Mouse (Mus musculus): ENCODE measurements around the gene C130050O18Rik. TPM values are rescaled to one million over a fixed set of nuclear protein-coding genes. Genes with fewer than 3 reads are reported as not detected.

Gene C130050O18Rik
- polyA plus RNA-seq (2016; fragmentation: Nextera tagmentation; extraction: Ambion mirVana): 0.16 and 0.56 TPM in 2 replicates

DNA sequence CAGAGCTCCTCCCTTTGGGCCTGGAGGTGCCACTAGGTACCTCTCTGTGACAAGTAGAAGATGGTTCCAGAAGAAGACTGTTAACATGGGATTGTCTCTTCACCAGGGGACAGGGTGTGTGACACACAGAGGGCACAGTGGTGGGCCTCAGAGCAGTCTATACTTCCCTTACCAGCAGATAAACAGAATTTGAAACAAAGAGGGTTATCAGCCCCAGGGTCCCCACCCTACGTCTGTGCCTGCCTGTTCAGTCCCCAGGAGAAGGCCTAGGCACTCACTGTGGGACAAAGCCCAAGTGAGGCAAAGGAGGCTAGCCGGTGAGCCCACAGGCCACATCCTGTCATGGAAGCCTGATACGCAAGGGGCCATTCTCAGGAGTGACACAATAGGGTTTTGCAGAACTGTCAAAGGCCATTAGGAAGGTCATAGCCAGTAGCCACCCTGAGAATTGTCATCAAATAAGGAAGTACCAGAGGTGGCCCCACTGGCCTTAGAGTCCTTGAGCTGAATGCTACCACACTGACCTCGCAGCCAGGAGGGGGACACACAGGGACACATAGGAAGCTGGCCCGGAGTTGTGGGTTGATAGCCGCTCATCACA lies at the start of gene C130050O18Rik:
TSS of gene C130050O18Rik (plus strand) at position 480 of the 601 bp plus-strand sequence.
- Histone ChIP-seq H3K27ac (peak within 1 kb of the TSS; percentile 71), H3K27me3 (ENCODE audit: low read depth, poor library complexity, severe bottlenecking) (no peaks in the 10 kb centered on the region), H3K9me3 (replicated peaks) (no peaks in the 10 kb centered on the region)

DNA sequence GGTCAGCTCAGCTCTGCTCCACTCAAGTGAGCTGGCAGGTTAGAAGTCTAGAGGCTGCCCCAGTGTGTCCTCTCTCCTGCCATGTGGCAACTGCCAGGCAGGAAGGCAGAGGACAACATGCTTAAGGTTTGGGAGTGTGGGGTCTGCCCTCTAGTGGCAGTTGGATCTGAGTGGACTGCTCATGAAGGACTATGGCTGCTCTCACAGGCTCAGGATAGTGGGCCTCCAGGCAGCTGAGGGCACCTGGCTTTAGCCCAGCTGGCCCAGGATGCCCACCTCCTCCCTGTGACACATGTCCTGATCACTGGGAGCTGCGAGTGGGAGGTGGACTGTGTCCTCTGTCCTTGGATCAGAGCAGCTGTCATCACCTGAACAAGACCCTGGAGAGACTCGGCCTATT lies 46.4 kb upstream of the C130050O18Rik start:
- Histone ChIP-seq H3K27me3 (ENCODE audit: low read depth, poor library complexity, severe bottlenecking) (0 out of 2 replicates have a peak, but pooled peaks cover 4% of the 10 kb centered on the region), H3K9me3 (replicated peaks) (no peaks in the 10 kb centered on the region), H3K27ac (no peak overlapping the region), H3K4me3 (no peak overlapping the region), H3K4me1 (peaks cover 21% of the 10 kb centered on the region), H3K36me3 (peaks cover 20% of the 10 kb centered on the region; the same call in 1 of the 2 replicates)
- DNase-seq (ENCODE audit: low spot score): no peak
- WGBS: 74% methylated on average over 2 of the region's 2 CpGs

More for the DNA sequence above, at the start of gene C130050O18Rik:
- WGBS: 88% methylated on average over 6 of the region's 6 CpGs
- no peak for DNase-seq (ENCODE audit: low spot score)
- peaks cover 41% of the 10 kb centered on the region for H3K4me1 ChIP-seq
- H3K4me3 ChIP-seq: no peak within 1 kb of the TSS
- peaks cover 3% of the 10 kb centered on the region; the same call in 1 of the 2 replicates for H3K36me3 ChIP-seq

DNA sequence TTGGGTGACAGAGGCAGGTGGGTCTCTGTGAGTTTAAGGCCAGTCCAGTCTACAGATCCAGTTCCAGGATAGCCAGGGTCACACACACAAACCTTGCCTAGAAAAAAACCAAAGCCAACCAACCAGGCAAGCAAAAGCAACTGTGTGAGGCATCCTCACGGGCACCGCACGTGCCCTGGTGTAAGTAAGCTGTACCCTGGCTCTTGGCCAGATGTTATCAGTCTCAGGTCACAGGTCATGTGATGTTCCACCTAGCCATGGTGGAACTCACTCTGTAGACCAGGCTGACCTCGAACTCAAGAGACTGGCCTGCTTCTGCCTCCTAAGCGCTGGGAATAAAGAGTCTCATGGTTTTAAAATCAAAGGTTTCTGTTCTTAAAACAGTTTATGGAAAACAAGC lies 45.8 kb upstream of the C130050O18Rik start:
- WGBS: 93% methylated on average over 5 of the region's 5 CpGs
- Histone ChIP-seq H3K36me3 (peaks cover 22% of the 10 kb centered on the region; the same call in 1 of the 2 replicates), H3K27ac (no peak overlapping the region), H3K4me3 (no peak overlapping the region), H3K4me1 (peaks cover 22% of the 10 kb centered on the region), H3K9me3 (replicated peaks) (no peaks in the 10 kb centered on the region), H3K27me3 (ENCODE audit: low read depth, poor library complexity, severe bottlenecking) (0 out of 2 replicates have a peak, but pooled peaks cover 4% of the 10 kb centered on the region)
- no peak for DNase-seq (ENCODE audit: low spot score)

DNA sequence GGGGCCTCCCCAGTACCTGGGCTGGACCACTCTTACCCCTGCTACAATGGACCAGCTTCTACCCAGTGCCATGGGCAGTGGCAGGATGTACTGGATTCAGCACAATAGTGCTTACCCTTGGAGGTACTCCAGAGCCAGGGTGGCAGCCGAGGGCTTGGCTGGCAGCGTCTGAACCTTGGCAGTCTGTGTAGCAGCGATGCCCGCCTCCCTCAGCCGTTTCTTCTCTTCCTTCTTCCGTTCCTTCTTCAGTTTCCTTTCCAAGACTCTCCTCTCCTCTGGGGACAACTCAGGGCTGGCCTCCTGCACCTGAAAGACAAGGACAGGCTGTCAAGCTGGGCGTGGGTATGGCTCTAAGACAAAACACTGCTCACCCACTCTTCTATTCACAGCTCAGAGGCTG lies 41.2 kb upstream of the C130050O18Rik start:
- Histone ChIP-seq H3K4me3 (no peak overlapping the region), H3K27ac (no peak overlapping the region), H3K9me3 (replicated peaks) (no peaks in the 10 kb centered on the region), H3K27me3 (ENCODE audit: low read depth, poor library complexity, severe bottlenecking) (no peaks in the 10 kb centered on the region), H3K4me1 (peaks cover 33% of the 10 kb centered on the region), H3K36me3 (peaks cover 22% of the 10 kb centered on the region; the same call in 1 of the 2 replicates)
- WGBS: 72% methylated on average over 7 of the region's 7 CpGs
- DNase-seq (ENCODE audit: low spot score): no peak

DNA sequence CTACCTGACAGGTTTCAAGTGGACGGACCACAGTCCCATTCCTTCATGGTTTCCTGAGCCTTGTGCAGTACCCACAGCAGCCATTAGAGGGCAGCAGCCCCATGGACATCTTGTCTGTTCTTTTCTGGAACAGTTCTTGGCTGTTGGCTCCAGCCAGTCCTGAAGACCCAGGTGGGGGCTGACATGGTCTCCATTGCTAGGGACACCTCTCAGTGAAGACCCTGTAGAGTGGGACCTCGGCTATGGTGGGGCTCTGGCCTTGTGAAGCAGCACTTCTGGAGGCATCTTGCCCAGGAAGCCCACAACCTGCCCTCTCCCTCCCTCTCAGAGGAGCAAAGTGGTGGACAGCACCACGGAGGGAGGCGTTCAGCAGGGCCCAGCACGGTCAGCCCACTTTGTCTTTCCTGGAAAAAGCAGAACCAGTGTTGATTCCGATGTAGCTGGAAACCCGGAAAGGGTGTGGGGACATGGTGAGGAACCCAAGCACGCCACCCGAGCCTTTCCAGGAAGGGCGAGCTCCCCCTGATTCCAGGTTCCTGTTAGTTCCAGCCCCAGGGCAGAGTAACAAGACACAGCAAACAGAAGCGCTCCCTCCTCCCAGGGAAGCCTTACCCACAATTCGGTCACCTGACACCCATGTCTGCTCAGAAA lies 40.7 kb upstream of the C130050O18Rik start:
- peaks cover 22% of the 10 kb centered on the region; the same call in 1 of the 2 replicates for H3K36me3 ChIP-seq
- H3K4me3 ChIP-seq: peak overlapping the region; percentile 2; the same call in 1 of the 2 replicates
- no peaks in the 10 kb centered on the region for H3K9me3 ChIP-seq (replicated peaks)
- peaks cover 33% of the 10 kb centered on the region for H3K4me1 ChIP-seq
- peak; percentile 92 for DNase-seq (ENCODE audit: low spot score)
- no peaks in the 10 kb centered on the region for H3K27me3 ChIP-seq (ENCODE audit: low read depth, poor library complexity, severe bottlenecking)
- WGBS: 36% methylated on average over 12 of the region's 12 CpGs
- peak overlapping the region; percentile 72 for H3K27ac ChIP-seq

DNA sequence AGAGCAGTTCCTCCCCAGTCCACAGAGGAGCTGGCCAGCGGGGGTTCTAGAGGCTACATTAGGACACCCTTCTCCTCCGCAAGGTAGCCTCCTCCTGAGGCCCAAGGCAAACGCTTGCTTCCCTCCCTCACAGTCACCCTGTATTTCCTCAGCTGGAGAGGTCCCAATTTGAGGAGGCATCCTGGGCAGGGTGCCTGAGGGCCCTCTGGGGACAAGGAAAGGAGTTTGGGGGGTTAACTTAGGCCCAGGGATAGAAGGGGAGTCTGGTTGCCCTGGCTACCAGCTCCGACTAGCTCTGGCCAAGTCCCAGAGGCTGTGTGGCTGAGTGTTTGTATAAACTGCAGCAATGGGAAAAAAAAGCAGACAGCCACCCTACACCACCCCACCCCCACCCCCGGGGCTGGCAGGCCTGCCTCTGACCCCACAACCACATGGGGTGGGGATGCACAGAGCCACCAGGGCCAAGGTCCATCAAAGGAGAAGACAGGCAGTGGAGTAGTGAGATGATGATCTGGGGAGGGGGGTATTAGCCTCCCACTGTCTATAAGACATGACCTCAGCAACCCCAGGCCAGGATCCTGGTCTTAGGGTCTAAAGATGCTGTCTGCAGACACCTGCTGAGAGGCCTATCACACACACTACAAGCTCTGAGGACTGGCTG lies 40.0 kb upstream of the C130050O18Rik start:
- Histone ChIP-seq H3K4me3 (peak overlapping the region; percentile 2; the same call in 1 of the 2 replicates), H3K36me3 (peaks cover 19% of the 10 kb centered on the region; the same call in 1 of the 2 replicates), H3K4me1 (peaks cover 35% of the 10 kb centered on the region), H3K9me3 (replicated peaks) (no peaks in the 10 kb centered on the region), H3K27me3 (ENCODE audit: low read depth, poor library complexity, severe bottlenecking) (no peaks in the 10 kb centered on the region), H3K27ac (peak overlapping the region; percentile 72)
- no peak for DNase-seq (ENCODE audit: low spot score)
- WGBS: 36% methylated on average over 5 of the region's 5 CpGs

DNA sequence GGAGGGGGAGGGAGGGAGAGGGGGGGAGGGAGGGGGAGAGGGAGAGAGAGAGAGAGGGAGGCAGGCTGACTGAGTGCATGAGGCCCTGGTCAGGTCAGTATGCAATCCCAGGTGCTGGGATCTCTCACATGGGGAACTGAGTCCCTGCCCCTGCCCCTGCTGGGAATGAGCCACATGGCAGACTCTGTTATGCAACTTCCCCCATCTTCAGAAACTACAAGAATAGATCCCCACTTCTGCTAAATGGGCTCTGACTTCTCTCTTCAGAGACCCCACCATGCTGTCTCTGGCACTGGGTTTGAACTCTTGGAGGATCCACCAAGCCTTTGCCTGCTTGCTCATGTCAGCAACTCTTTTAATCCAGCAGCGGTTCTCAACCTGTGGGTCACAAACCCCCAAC lies 39.3 kb upstream of the C130050O18Rik start:
- H3K4me1 ChIP-seq: peaks cover 42% of the 10 kb centered on the region
- DNase-seq (ENCODE audit: low spot score): no peak
- no peak overlapping the region for H3K4me3 ChIP-seq
- H3K36me3 ChIP-seq: peaks cover 18% of the 10 kb centered on the region; the same call in 1 of the 2 replicates
- H3K27me3 ChIP-seq (ENCODE audit: low read depth, poor library complexity, severe bottlenecking): no peaks in the 10 kb centered on the region
- H3K27ac ChIP-seq: no peak overlapping the region
- WGBS: 89% methylated on average over 1 of the region's 1 CpGs
- H3K9me3 ChIP-seq (replicated peaks): no peaks in the 10 kb centered on the region

DNA sequence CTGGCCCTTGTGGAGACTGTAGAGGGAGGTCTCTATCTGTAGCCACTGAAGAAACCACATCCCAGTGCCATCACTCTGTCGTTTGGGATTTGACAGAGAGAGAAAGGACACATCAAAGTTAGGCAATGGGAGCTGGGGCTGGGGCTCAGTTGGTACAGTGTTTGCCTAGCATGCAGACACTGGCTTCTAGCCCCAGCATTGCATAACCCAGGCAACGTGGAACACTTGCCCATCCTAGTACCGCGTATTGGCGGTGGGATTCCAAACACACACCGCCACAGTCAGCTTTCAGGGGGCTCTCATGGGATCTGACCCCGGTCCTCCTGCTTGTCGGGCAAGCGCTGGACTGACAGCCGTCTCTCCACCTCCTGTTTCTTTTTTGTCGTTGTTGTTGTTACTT lies 38.6 kb upstream of the C130050O18Rik start:
- peaks cover 44% of the 10 kb centered on the region for H3K4me1 ChIP-seq
- WGBS: 84% methylated on average over 11 of the region's 11 CpGs
- H3K9me3 ChIP-seq (replicated peaks): no peaks in the 10 kb centered on the region
- 0 out of 2 replicates have a peak overlapping the region, but pooled peaks have one; percentile 25 for H3K27ac ChIP-seq
- H3K4me3 ChIP-seq: no peak overlapping the region
- H3K27me3 ChIP-seq (ENCODE audit: low read depth, poor library complexity, severe bottlenecking): no peaks in the 10 kb centered on the region
- no peak for DNase-seq (ENCODE audit: low spot score)
- H3K36me3 ChIP-seq: peaks cover 14% of the 10 kb centered on the region; the same call in 1 of the 2 replicates

DNA sequence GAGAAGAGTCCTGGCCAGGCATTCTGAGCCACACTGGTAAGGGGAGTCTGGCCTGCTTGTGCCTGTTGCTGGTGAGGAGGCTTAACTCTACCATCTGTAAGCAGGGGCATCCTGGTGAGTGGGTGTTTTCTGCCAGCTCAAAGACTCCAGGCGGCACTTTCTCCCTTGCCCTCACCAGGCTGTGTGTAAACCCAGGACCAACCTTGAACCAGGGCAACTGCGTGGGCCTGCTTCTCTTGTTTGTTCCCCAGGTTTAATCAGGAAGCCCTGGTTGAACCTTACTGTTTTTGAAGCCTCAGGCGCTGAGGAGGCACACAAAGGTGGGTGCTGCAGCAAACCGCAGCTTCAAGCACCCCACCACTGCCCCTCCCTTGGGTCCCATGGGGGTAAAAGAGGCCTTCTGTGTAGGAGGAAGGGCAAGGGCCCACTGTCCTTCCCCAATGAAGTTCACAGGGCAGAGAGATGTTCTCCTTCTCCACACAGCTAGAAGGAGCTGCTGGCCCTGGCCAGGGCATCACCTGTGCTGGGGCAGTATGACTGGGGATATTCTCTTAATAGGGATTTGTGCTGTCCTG lies 37.1 kb upstream of the C130050O18Rik start:
- peaks cover 51% of the 10 kb centered on the region for H3K4me1 ChIP-seq
- H3K9me3 ChIP-seq (replicated peaks): no peaks in the 10 kb centered on the region
- no peak for DNase-seq (ENCODE audit: low spot score)
- no peak overlapping the region for H3K27ac ChIP-seq
- WGBS: 94% methylated on average over 4 of the region's 4 CpGs
- H3K4me3 ChIP-seq: no peak overlapping the region
- no peaks in the 10 kb centered on the region for H3K27me3 ChIP-seq (ENCODE audit: low read depth, poor library complexity, severe bottlenecking)
- H3K36me3 ChIP-seq: peaks cover 7% of the 10 kb centered on the region; the same call in 1 of the 2 replicates

DNA sequence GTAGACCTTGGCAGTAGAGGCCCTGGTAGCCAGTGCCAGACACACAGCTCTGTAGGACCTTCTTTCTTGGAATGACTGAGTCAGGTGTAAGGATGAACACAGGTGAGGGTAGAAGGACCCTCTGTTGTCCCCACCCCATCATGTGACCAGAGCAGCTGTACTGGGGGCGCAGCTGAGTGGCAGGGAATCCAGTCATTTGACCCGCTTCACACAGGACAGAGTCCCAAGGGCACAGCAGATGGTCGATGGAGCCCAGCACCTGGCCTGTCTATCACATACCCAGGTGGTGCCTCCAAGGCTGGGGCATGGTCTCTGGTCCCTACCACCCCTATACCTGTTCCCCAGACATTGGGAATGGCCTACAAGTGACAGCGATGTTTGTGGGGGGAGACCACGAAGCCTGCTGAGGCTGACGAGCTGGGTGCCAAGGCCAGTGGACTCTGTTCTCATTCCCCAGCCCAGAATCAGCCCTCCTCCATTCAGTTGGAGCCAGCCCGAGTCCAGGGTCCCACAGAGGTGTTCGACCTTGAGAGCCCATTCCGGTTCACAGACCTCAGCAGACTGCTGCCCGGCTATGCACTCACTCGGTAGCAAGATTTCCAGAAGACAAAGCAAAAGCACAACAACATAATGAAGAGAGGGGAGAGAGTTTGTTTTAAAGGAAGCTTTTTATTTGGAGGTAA lies 36.3 kb upstream of the C130050O18Rik start:
- H3K4me1 ChIP-seq: peaks cover 51% of the 10 kb centered on the region

DNA sequence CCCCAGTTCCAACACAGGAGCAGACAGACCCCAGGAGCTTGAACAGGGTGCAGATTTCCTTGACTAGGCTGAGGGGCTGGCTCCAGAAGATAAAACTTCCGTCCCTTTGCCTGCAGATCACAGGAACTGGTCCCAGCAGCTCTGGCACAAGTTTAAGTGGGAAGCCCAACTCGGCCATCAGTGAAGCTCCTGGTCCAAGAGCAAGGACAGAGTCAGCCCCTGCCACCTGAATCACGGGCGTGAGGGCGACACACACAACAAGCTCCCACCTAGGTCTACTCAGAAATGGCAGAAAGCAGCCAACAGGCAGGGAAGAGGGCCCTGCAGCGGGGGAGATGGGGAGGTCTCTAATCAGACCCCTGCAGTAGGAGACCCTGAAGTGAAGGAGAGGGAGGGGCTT lies 34.7 kb upstream of the C130050O18Rik start:
- Histone ChIP-seq H3K4me3 (no peak overlapping the region), H3K27ac (peak overlapping the region; percentile 19; the same call in 1 of the 2 replicates)
- WGBS: 85% methylated on average over 6 of the region's 6 CpGs

More for the DNA sequence above, 36.3 kb upstream of the C130050O18Rik start:
- Histone ChIP-seq H3K36me3 (peaks cover 1% of the 10 kb centered on the region; the same call in 1 of the 2 replicates), H3K27ac (no peak overlapping the region), H3K4me3 (no peak overlapping the region), H3K27me3 (ENCODE audit: low read depth, poor library complexity, severe bottlenecking) (no peaks in the 10 kb centered on the region), H3K9me3 (replicated peaks) (no peaks in the 10 kb centered on the region)
- 86% methylated on average over 11 of the region's 11 CpGs for WGBS
- no peak for DNase-seq (ENCODE audit: low spot score)

DNA sequence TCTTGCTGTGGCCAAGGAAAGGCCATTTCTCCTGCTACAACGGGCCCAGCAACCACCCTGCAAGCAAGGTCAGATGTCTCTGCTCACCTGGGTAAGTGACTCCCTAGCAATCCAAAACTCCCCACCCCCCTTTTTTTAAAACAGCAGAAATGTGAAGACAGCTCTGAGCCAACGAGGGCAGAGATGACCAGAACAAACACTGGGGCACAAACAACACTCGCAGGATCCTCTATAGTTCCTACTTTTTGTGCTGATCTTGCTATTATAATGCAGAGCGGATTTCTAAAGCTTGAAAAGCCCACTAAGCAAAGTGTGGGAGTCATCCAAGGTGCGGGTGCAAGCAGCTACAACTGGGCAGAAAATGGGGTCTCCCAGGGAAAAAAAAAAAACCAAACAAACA lies 34.0 kb upstream of the C130050O18Rik start:
- Histone ChIP-seq H3K4me3 (peak overlapping the region; percentile 77), H3K27ac (peak overlapping the region; percentile 98), H3K27me3 (ENCODE audit: low read depth, poor library complexity, severe bottlenecking) (no peaks in the 10 kb centered on the region), H3K9me3 (replicated peaks) (no peaks in the 10 kb centered on the region), H3K4me1 (peaks cover 38% of the 10 kb centered on the region), H3K36me3 (no peaks in the 10 kb centered on the region)
- 68% methylated on average over 5 of the region's 5 CpGs for WGBS
- no peak for DNase-seq (ENCODE audit: low spot score)

More for the DNA sequence above, 34.7 kb upstream of the C130050O18Rik start:
- no peaks in the 10 kb centered on the region for H3K27me3 ChIP-seq (ENCODE audit: low read depth, poor library complexity, severe bottlenecking)
- no peak for DNase-seq (ENCODE audit: low spot score)
- H3K4me1 ChIP-seq: peaks cover 44% of the 10 kb centered on the region
- no peaks in the 10 kb centered on the region for H3K9me3 ChIP-seq (replicated peaks)
- no peaks in the 10 kb centered on the region for H3K36me3 ChIP-seq

Measured in limb, embryonic 10.5 days (tissue).